Comparison of ENCODE assay signal across 25 mouse cellular contexts in the genomic region with DNA sequence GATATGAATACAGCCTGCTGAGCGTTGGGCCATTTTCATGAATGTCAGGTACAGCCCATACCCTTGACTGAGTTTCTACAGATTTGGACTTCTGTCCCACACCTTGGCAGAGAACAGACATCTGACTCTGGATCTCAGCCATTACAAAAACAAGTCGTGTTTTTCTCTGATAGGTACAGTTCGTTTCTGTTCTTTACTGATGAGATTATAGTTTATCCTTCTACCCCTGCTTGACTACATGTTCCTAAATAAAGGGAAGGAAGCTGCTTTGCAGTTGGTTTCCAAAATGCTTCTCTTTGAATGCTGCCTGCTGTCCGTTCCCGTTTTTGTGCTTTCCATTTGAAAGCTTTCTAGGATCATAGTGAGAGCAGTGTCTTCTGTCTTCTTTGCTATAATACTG.
"Had no signal": no experiment of that assay in that cellular context is flagged by ENCODE, and none has a peak within 500 bp of the region (broad histone marks: within the 10 kb centered on the region; RNA-seq: fewer than 3 reads in every experiment).

No protein-coding gene starts in this region.

- H3K4me2 ChIP-seq: heart, embryonic 11.5 days; heart, embryonic 13.5 days; heart, embryonic 15.5 days; hindbrain, embryonic 13.5 days; hindbrain, embryonic 15.5 days; kidney, embryonic 15.5 days; limb, embryonic 12.5 days; liver, embryonic 11.5 days had no signal

- H3K4me1 ChIP-seq: heart, embryonic 13.5 days; heart, embryonic 15.5 days; hindbrain, embryonic 13.5 days; hindbrain, embryonic 15.5 days; kidney, embryonic 15.5 days; limb, embryonic 10.5 days had no signal

- H3K4me3 ChIP-seq: heart, adult 2 months; heart, embryonic 13.5 days; heart, embryonic 15.5 days; hindbrain, embryonic 13.5 days; hindbrain, embryonic 15.5 days; kidney, embryonic 15.5 days; limb, embryonic 10.5 days; limb, embryonic 12.5 days had no signal

- DNase-seq: forebrain, postnatal 0 days; gastrocnemius, postnatal 14 days; gastrocnemius, postnatal 36 days; heart, adult 11 months; heart, adult 2 months; heart, postnatal 14 days; heart, postnatal 36 days; kidney, adult 11 months; kidney, adult 2 months; kidney, adult 9 months; kidney, postnatal 14 days; kidney, postnatal 36 days; layer of hippocampus, adult 9-11 months; layer of hippocampus, postnatal 36 days had no signal

- ATAC-seq: forebrain, postnatal 0 days; hindbrain, postnatal 0 days had no signal

- H3K36me3 ChIP-seq: heart, embryonic 13.5 days; heart, embryonic 15.5 days; hindbrain, embryonic 13.5 days; hindbrain, embryonic 15.5 days; kidney, embryonic 15.5 days; limb, embryonic 10.5 days; limb, embryonic 12.5 days had no signal

- H3K9ac ChIP-seq: forebrain, postnatal 0 days; heart, embryonic 13.5 days; heart, embryonic 15.5 days; hindbrain, embryonic 13.5 days; hindbrain, embryonic 15.5 days; kidney, embryonic 15.5 days; limb, embryonic 12.5 days had no signal

- H3K27me3 ChIP-seq: heart, embryonic 13.5 days; heart, embryonic 15.5 days; hindbrain, embryonic 13.5 days; hindbrain, embryonic 15.5 days; kidney, embryonic 15.5 days; limb, embryonic 12.5 days had no signal

- H3K27ac ChIP-seq: heart, adult 2 months; heart, embryonic 13.5 days; heart, embryonic 15.5 days; hindbrain, embryonic 13.5 days; hindbrain, embryonic 15.5 days; hindbrain, postnatal 0 days; kidney, embryonic 15.5 days; kidney, postnatal 0 days; limb, embryonic 10.5 days; limb, embryonic 12.5 days had no signal

- H3K9me3 ChIP-seq: heart, embryonic 13.5 days; heart, embryonic 15.5 days; hindbrain, embryonic 13.5 days; hindbrain, embryonic 15.5 days; kidney, embryonic 15.5 days; limb, embryonic 10.5 days; limb, embryonic 12.5 days had no signal
